Mouse (Mus musculus): ENCODE data around the gene Jph2.

The Jph2 gene

GRCm38 (mm10) chr2:163303037-163303436 is 94.8 kb downstream of the Jph2 start:
- no peak for DNase-seq (ENCODE audit: low spot score)

- no peak for DNase-seq (ENCODE audit: low spot score)
These were observed 96.2 kb downstream of the Jph2 start for GRCm38 (mm10) chr2:163301641-163302040.

GRCm38 (mm10) chr2:163300069-163301060 is 97.4 kb downstream of the Jph2 start:
- no peak for DNase-seq (ENCODE audit: low spot score)

DNA sequence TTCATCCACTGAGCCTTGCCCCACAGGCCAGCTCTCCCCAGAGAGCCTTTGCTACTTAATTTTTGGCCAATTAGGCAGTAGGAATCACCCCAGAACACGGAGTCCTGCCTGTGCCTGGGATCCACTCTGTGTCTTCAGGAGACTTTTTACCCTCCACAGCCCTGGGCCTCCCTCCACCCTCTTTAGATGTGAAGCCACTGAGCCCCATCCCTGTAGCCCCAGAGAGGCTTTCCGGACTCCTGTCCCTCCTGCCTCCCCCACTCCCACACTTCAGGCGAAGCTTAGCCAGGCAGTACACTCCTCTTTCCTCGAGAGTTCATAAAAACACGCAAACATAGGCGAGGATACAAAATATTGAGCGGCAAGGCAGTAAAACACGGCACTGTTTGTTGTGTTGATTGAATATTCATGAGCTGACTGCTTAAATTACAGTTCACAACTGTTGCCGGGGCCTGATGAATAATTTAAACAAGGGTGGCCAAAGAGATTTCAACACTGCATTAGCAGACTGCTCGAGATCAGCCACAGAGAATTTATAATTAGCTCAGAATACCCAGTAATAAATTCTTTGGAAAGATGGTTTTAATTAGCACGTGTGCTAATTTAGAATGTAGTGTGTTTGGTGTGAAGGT is 100.7 kb downstream of the Jph2 start:
- no peak for DNase-seq (ENCODE audit: low spot score)

- no peak for DNase-seq (ENCODE audit: low spot score)
These were observed 108.9 kb downstream of the Jph2 start for GRCm38 (mm10) chr2:163288881-163289379.
